Mouse (Mus musculus) heart, adult 9 months (tissue): Measurements from ENCODE around the gene Vmn2r23.
"Not testable (repeated sequence)": the region's sequence is repeated elsewhere in the genome, so short reads cannot be mapped to it uniquely, and the experiment has no call there.

Experiments used
- DNase-seq, 2 experiments: peaks; one replicate each; pipeline ENCODE4 v3.0.0; 2022; ENCODE audit warnings: low spot score in 2 of 2

The Vmn2r23 gene

GRCm38 (mm10) chr6:123702370-123702769, at the start of gene Vmn2r23:
Vmn2r23 (plus strand) TSS chr6:123702670.
- DNase-seq: no peak

- DNase-seq: no peak
Measured at GRCm38 (mm10) chr6:123657040-123657439, 45.4 kb upstream of the Vmn2r23 start.

- not testable (repeated sequence) for DNase-seq
Measured at GRCm38 (mm10) chr6:123696639-123697038, 5.8 kb upstream of the Vmn2r23 start.

- DNase-seq: no peak
Measured at GRCm38 (mm10) chr6:123697213-123697612, 5.3 kb upstream of the Vmn2r23 start.

GRCm38 (mm10) chr6:123770031-123770430, 67.6 kb downstream of the Vmn2r23 start:
- DNase-seq: no peak

- no peak for DNase-seq
Measured at GRCm38 (mm10) chr6:123778579-123778978, 76.1 kb downstream of the Vmn2r23 start, which contains the start of gene Vmn2r24. Vmn2r24 (plus strand) TSS chr6:123778879.

GRCm38 (mm10) chr6:123784857-123785256, 82.4 kb downstream of the Vmn2r23 start:
- DNase-seq: no peak

- DNase-seq: no peak
Measured at GRCm38 (mm10) chr6:123793746-123794145, 91.3 kb downstream of the Vmn2r23 start.
